In the genomic region with DNA sequence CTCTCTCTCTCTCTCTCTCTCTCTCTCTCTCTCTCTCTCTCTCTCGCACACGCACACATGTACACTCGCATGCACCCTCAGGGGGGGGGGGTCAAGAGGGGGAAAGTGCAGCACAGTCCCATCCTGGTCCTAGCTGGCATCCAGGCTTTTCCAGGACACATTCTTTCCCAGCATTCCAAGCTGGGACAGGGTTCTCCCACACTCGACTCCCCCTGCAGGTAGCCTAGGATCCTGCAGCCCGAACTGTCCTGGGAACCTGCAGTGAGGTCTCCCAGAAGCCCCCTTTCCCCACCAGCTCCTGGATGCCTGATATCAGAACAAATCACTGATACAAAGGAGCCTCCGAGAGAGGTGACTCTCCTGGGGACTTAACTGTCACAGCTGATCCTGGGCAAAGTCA, we compare ENCODE assay signal across 9 mouse cellular contexts. TPM values are rescaled to one million over a fixed set of nuclear protein-coding genes. Genes with fewer than 3 reads are reported as not detected.
DNase-seq lines count a peak whose midpoint lies in the region; ATAC-seq and TF ChIP-seq lines count a peak whose summit lies in the region.
"Had no signal": no experiment of that assay in that cellular context is flagged by ENCODE, and none has a peak within 500 bp of the region (broad histone marks: within the 10 kb centered on the region; RNA-seq: fewer than 3 reads in every experiment).

No protein-coding gene starts in this region.

- H3K4me3 ChIP-seq in hindbrain, embryonic 11.5 days (ENCODE audit: low read depth, low read length): no peak overlapping the region
- H3K4me3 ChIP-seq in hindbrain, embryonic 13.5 days: no peak overlapping the region
- no peak overlapping the region for H3K4me3 ChIP-seq in C2C12 (ENCODE audit: insufficient read depth, poor library complexity, severe bottlenecking)
- H3K4me3 ChIP-seq in embryonic facial prominence, embryonic 13.5 days: no peak overlapping the region

- H3K36me3 ChIP-seq in hindbrain, embryonic 11.5 days (ENCODE audit: control insufficient read depth, insufficient read depth, low read length): no peaks in the 10 kb centered on the region
- H3K36me3 ChIP-seq in hindbrain, embryonic 13.5 days: no peaks in the 10 kb centered on the region
- no peaks in the 10 kb centered on the region for H3K36me3 ChIP-seq in C2C12 (ENCODE audit: control insufficient read depth, insufficient read depth)
- no peaks in the 10 kb centered on the region for H3K36me3 ChIP-seq in embryonic facial prominence, embryonic 13.5 days

- no peaks in the 10 kb centered on the region for H3K79me3 ChIP-seq in C2C12 (ENCODE audit: low read depth)

- no peak for ATAC-seq in hindbrain, embryonic 11.5 days (ENCODE audit: low FRiP score)
- no peak for ATAC-seq in hindbrain, embryonic 13.5 days (ENCODE audit: low FRiP score)
- 0 out of 2 replicates have a peak, but pooled peaks have one; percentile 8 for ATAC-seq in embryonic facial prominence, embryonic 13.5 days (ENCODE audit: insufficient number of reproducible peaks, insufficient read depth, low FRiP score, low TSS enrichment, low read depth)
- ATAC-seq in megakaryocyte-erythroid progenitor cell, adult 5-6 weeks (replicated peaks; ENCODE audit: low FRiP score, low TSS enrichment, poor library complexity, severe bottlenecking): no peak

- peak; percentile 54 for TF ChIP-seq CTCF in C2C12 (IDR thresholded peaks at IDR 0.05; ENCODE audit: control insufficient read depth, insufficient read depth, insufficient read length)

- DNase-seq in hindbrain, embryonic 11.5 days (ENCODE audit: low spot score): peak; percentile 85
- DNase-seq in ES-CJ7 (ENCODE audit: low read depth, low spot score): peak; percentile 79
- DNase-seq in lung, postnatal 14 days: peak; percentile 75
- no peak for DNase-seq in T-cell, adult 2 months (ENCODE audit: low spot score)

- no peak overlapping the region for H3K27ac ChIP-seq in hindbrain, embryonic 11.5 days (ENCODE audit: low read depth, low read length)
- no peak overlapping the region for H3K27ac ChIP-seq in hindbrain, embryonic 13.5 days
- no peak overlapping the region for H3K27ac ChIP-seq in embryonic facial prominence, embryonic 13.5 days

- no peak overlapping the region for H3ac ChIP-seq in C2C12 (ENCODE audit: control insufficient read depth, insufficient read length, low read depth)

- H3K27me3 ChIP-seq in hindbrain, embryonic 11.5 days (ENCODE audit: control insufficient read depth, insufficient read depth, low read length): no peaks in the 10 kb centered on the region
- H3K27me3 ChIP-seq in hindbrain, embryonic 13.5 days: peaks cover 17% of the 10 kb centered on the region; the same call in 1 of the 2 replicates
- peaks cover 45% of the 10 kb centered on the region for H3K27me3 ChIP-seq in C2C12 (ENCODE audit: control insufficient read depth, insufficient read depth, insufficient read length)
- no peaks in the 10 kb centered on the region for H3K27me3 ChIP-seq in embryonic facial prominence, embryonic 13.5 days

- WGBS in hindbrain, embryonic 11.5 days: 12% methylated on average over 3 of the region's 6 CpGs
- 11% methylated on average over 3 of the region's 6 CpGs for WGBS in hindbrain, embryonic 13.5 days
- WGBS in embryonic facial prominence, embryonic 13.5 days: 11% methylated on average over 3 of the region's 6 CpGs

- H3K79me2 ChIP-seq in C2C12 (ENCODE audit: control insufficient read depth, insufficient read depth): no peaks in the 10 kb centered on the region

- no peak overlapping the region for H3K4me2 ChIP-seq in hindbrain, embryonic 11.5 days (replicated peaks; ENCODE audit: low read depth, low read length)
- no peak overlapping the region for H3K4me2 ChIP-seq in hindbrain, embryonic 13.5 days
- H3K4me2 ChIP-seq in embryonic facial prominence, embryonic 13.5 days: no peak overlapping the region

- no peaks in the 10 kb centered on the region for H3K9me3 ChIP-seq in hindbrain, embryonic 11.5 days (ENCODE audit: control insufficient read depth, low read length)
- no peaks in the 10 kb centered on the region for H3K9me3 ChIP-seq in hindbrain, embryonic 13.5 days
- no peaks in the 10 kb centered on the region for H3K9me3 ChIP-seq in embryonic facial prominence, embryonic 13.5 days

- H3K9ac ChIP-seq in hindbrain, embryonic 11.5 days (ENCODE audit: low read depth, low read length): no peak overlapping the region
- H3K9ac ChIP-seq in hindbrain, embryonic 13.5 days: no peak overlapping the region
- H3K9ac ChIP-seq in embryonic facial prominence, embryonic 13.5 days: no peak overlapping the region

- no peaks in the 10 kb centered on the region for H3K4me1 ChIP-seq in hindbrain, embryonic 11.5 days (replicated peaks; ENCODE audit: control insufficient read depth, insufficient read depth, low read length)
- peaks cover 4% of the 10 kb centered on the region for H3K4me1 ChIP-seq in hindbrain, embryonic 13.5 days (replicated peaks)
- peaks cover 13% of the 10 kb centered on the region for H3K4me1 ChIP-seq in embryonic facial prominence, embryonic 13.5 days

TF ChIP-seq in C2C12, 6 proteins besides CTCF, POLR2A, EP300 and RAD21:
- no peak for TF ChIP-seq MAX (IDR thresholded peaks at IDR 0.05)
- TF ChIP-seq CEBPB (IDR thresholded peaks at IDR 0.05; ENCODE audit: low read depth): no peak
- TF ChIP-seq MYOG (IDR thresholded peaks at IDR 0.05; ENCODE audit: control insufficient read depth, extremely low read depth, insufficient read length): no peak
- TF ChIP-seq FOSL1 (IDR thresholded peaks at IDR 0.05; ENCODE audit: insufficient read depth, low read length, poor library complexity, severe bottlenecking): no peak
- no peak for TF ChIP-seq MYOD1 (IDR thresholded peaks at IDR 0.05; ENCODE audit: control insufficient read depth, insufficient read length, low read depth)
- no peak for TF ChIP-seq USF1 (IDR thresholded peaks at IDR 0.05; ENCODE audit: low read depth)

RNA-seq across cellular contexts. Expression of a gene that starts 16.4 kb away (rescaled TPM):
- 0.11 TPM in 1 of 2 replicates, not detected in the other for polyA plus RNA-seq in hindbrain, embryonic 11.5 days (2014; fragmentation: Nextera tagmentation; extraction: Ambion mirVana)
- not detected in 2 replicates for polyA plus RNA-seq in hindbrain, embryonic 13.5 days (2015; fragmentation: Nextera tagmentation; extraction: Ambion mirVana)
- not detected for polyA plus RNA-seq in C2C12 (2012; fragmentation: generic; extraction: Trizol)
- 0.22 and 0.35 TPM in 2 replicates for polyA plus RNA-seq in embryonic facial prominence, embryonic 13.5 days (2015; fragmentation: Nextera tagmentation; extraction: Ambion mirVana)
- total RNA-seq in megakaryocyte-erythroid progenitor cell, adult 5-6 weeks (2014; fragmentation: Nextera tagmentation): not detected in 2 replicates
- not detected in 2 replicates for total RNA-seq in megakaryocyte-erythroid progenitor cell, adult 5-6 weeks (2017)
- total RNA-seq: layer of hippocampus, postnatal 36 days had no signal

RNA-seq across cellular contexts. Expression of a gene that starts 30.4 kb away (rescaled TPM):
- 0.27 TPM in 1 of 2 replicates, not detected in the other for polyA plus RNA-seq in hindbrain, embryonic 11.5 days (2014; fragmentation: Nextera tagmentation; extraction: Ambion mirVana)
- polyA plus RNA-seq in hindbrain, embryonic 13.5 days (2015; fragmentation: Nextera tagmentation; extraction: Ambion mirVana): 0.12 and 0.23 TPM in 2 replicates
- 0.07 TPM for polyA plus RNA-seq in C2C12 (2012; fragmentation: generic; extraction: Trizol)
- 16.1 and 16.5 TPM in 2 replicates for polyA plus RNA-seq in embryonic facial prominence, embryonic 13.5 days (2015; fragmentation: Nextera tagmentation; extraction: Ambion mirVana)
- total RNA-seq in megakaryocyte-erythroid progenitor cell, adult 5-6 weeks (2014; fragmentation: Nextera tagmentation): not detected in 2 replicates
- total RNA-seq in megakaryocyte-erythroid progenitor cell, adult 5-6 weeks (2017): not detected in 2 replicates
- total RNA-seq: layer of hippocampus, postnatal 36 days had no signal

RNA-seq across cellular contexts. Expression of a gene that starts 33.7 kb away (rescaled TPM):
- 22.4 and 27.8 TPM in 2 replicates for polyA plus RNA-seq in hindbrain, embryonic 11.5 days (2014; fragmentation: Nextera tagmentation; extraction: Ambion mirVana)
- 4.0 and 6.2 TPM in 2 replicates for polyA plus RNA-seq in hindbrain, embryonic 13.5 days (2015; fragmentation: Nextera tagmentation; extraction: Ambion mirVana)
- polyA plus RNA-seq in C2C12 (2012; fragmentation: generic; extraction: Trizol): 0.20 TPM
- polyA plus RNA-seq in embryonic facial prominence, embryonic 13.5 days (2015; fragmentation: Nextera tagmentation; extraction: Ambion mirVana): 38.6 and 86.0 TPM in 2 replicates
- total RNA-seq in megakaryocyte-erythroid progenitor cell, adult 5-6 weeks (2014; fragmentation: Nextera tagmentation): 0.17 and 1.5 TPM in 2 replicates
- total RNA-seq in megakaryocyte-erythroid progenitor cell, adult 5-6 weeks (2017): 0.27 TPM in 1 of 2 replicates, not detected in the other

RNA-seq across cellular contexts. Expression of a gene that starts 46.0 kb away (rescaled TPM):
- not detected in 2 replicates for polyA plus RNA-seq in hindbrain, embryonic 11.5 days (2014; fragmentation: Nextera tagmentation; extraction: Ambion mirVana)
- not detected in 2 replicates for polyA plus RNA-seq in hindbrain, embryonic 13.5 days (2015; fragmentation: Nextera tagmentation; extraction: Ambion mirVana)
- polyA plus RNA-seq in C2C12 (2012; fragmentation: generic; extraction: Trizol): not detected
- 2.2 and 2.4 TPM in 2 replicates for polyA plus RNA-seq in embryonic facial prominence, embryonic 13.5 days (2015; fragmentation: Nextera tagmentation; extraction: Ambion mirVana)
- not detected in 2 replicates for total RNA-seq in megakaryocyte-erythroid progenitor cell, adult 5-6 weeks (2014; fragmentation: Nextera tagmentation)
- total RNA-seq in megakaryocyte-erythroid progenitor cell, adult 5-6 weeks (2017): not detected in 2 replicates
- total RNA-seq: layer of hippocampus, postnatal 36 days had no signal

RNA-seq across cellular contexts. Expression of a gene that starts 57.4 kb away (rescaled TPM):
- 20.5 and 22.7 TPM in 2 replicates for polyA plus RNA-seq in hindbrain, embryonic 11.5 days (2014; fragmentation: Nextera tagmentation; extraction: Ambion mirVana)
- polyA plus RNA-seq in hindbrain, embryonic 13.5 days (2015; fragmentation: Nextera tagmentation; extraction: Ambion mirVana): 7.6 and 14.2 TPM in 2 replicates
- 0.04 TPM for polyA plus RNA-seq in C2C12 (2012; fragmentation: generic; extraction: Trizol)
- 36.0 and 58.9 TPM in 2 replicates for polyA plus RNA-seq in embryonic facial prominence, embryonic 13.5 days (2015; fragmentation: Nextera tagmentation; extraction: Ambion mirVana)
- total RNA-seq in megakaryocyte-erythroid progenitor cell, adult 5-6 weeks (2014; fragmentation: Nextera tagmentation): 8.3 TPM in 1 of 2 replicates, not detected in the other
- total RNA-seq in megakaryocyte-erythroid progenitor cell, adult 5-6 weeks (2017): 7.2 and 11.5 TPM in 2 replicates

Comparison
In these comparisons a context has a peak if more than half of its experiments do, and no peak if none do; other contexts are left out.
1. RNA of a gene that starts 30.4 kb away (polyA plus RNA-seq): 16.1 to 16.5 TPM in embryonic facial prominence, embryonic 13.5 days; 0.12 to 0.23 TPM in hindbrain, embryonic 13.5 days, 0.07 TPM in C2C12 (single experiment) and 0.27 TPM in hindbrain, embryonic 11.5 days; every median in the first group is over 10 times any median in the second.